Mouse (Mus musculus): ENCODE measurements around the gene Chrd.

DNA sequence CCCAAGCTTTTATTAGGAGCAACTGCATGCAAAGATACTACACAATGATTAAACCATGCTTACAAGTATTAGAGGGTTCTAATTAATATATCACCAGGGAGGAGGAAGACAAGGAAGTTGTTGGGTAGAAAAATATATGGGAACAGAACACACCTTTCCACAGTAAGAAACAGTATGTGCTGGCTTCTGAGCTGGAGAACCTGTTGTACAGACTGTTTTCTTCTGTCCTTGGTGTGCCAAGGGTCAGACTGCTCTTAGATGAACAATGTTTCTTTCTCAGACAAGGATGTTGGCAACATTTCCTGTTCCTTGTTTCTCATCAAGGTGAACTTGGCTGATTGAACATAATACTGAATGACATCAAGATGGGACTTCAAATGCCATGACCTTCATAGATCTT is 51.8 kb downstream of the Chrd start:
- TF ChIP-seq CTCF (IDR thresholded peaks at IDR 0.05; ENCODE audit: borderline replicate concordance, insufficient read depth, low read depth, low read length) (no peak), POLR2A (IDR thresholded peaks at IDR 0.05; ENCODE audit: borderline replicate concordance, insufficient read depth, low read length) (no peak)
